Mouse (Mus musculus) G1E-ER4 (cell line): ENCODE measurements around the gene 6030408B16Rik. TPM values are rescaled to one million over a fixed set of nuclear protein-coding genes. Genes with fewer than 3 reads are reported as not detected.

Source experiments
- GATA1 ChIP-seq: IDR thresholded peaks from one replicate; pipeline ENCODE4 v1.8.0; 2012; ENCODE audit warnings: low read length, inconsistent platforms
- polyA plus RNA-seq: library from polyadenylated mRNA; stranded (reverse); fragments of >175 nt; gene quantifications from 2 replicates; pipeline ENCODE4 v1.2.3, GENCODE M21; 2012

Gene 6030408B16Rik
- polyA plus RNA-seq, 1 experiment: not detected

GRCm38 (mm10) chr15:101260874-101261622 is 32.0 kb upstream of the 6030408B16Rik start:
- no peak for TF ChIP-seq GATA1

- no peak for TF ChIP-seq GATA1
These were observed 30.5 kb upstream of the 6030408B16Rik start for GRCm38 (mm10) chr15:101262502-101262901.

- TF ChIP-seq GATA1: no peak
These were observed 26.7 kb upstream of the 6030408B16Rik start for GRCm38 (mm10) chr15:101266132-101266963.

- TF ChIP-seq GATA1: no peak
These were observed 25.7 kb upstream of the 6030408B16Rik start for GRCm38 (mm10) chr15:101267053-101268032.

GRCm38 (mm10) chr15:101270101-101270820 is 22.8 kb upstream of the 6030408B16Rik start:
- no peak for TF ChIP-seq GATA1

GRCm38 (mm10) chr15:101271107-101271506 is 21.9 kb upstream of the 6030408B16Rik start:
- no peak for TF ChIP-seq GATA1

- TF ChIP-seq GATA1: no peak
These were observed 21.5 kb upstream of the 6030408B16Rik start for GRCm38 (mm10) chr15:101271513-101271912.

GRCm38 (mm10) chr15:101274380-101274779 is 18.6 kb upstream of the 6030408B16Rik start:
- no peak for TF ChIP-seq GATA1

GRCm38 (mm10) chr15:101277351-101277899 is 15.6 kb upstream of the 6030408B16Rik start:
- no peak for TF ChIP-seq GATA1

GRCm38 (mm10) chr15:101278589-101278988 is 14.4 kb upstream of the 6030408B16Rik start:
- TF ChIP-seq GATA1: no peak

- TF ChIP-seq GATA1: no peak
These were observed 13.5 kb upstream of the 6030408B16Rik start for GRCm38 (mm10) chr15:101279430-101279999.

- no peak for TF ChIP-seq GATA1
These were observed 10.5 kb upstream of the 6030408B16Rik start for GRCm38 (mm10) chr15:101282471-101282870.

GRCm38 (mm10) chr15:101283183-101283910 is 9.7 kb upstream of the 6030408B16Rik start:
- TF ChIP-seq GATA1: no peak
